Mouse (Mus musculus): Measurements from ENCODE around the gene Rnf115.
A peak's percentile ranks its signal among the peaks of the same experiment; 100 is the strongest.
"Not testable (repeated sequence)": the region's sequence is repeated elsewhere in the genome, so short reads cannot be mapped to it uniquely, and the experiment has no call there.

Gene Rnf115

DNA sequence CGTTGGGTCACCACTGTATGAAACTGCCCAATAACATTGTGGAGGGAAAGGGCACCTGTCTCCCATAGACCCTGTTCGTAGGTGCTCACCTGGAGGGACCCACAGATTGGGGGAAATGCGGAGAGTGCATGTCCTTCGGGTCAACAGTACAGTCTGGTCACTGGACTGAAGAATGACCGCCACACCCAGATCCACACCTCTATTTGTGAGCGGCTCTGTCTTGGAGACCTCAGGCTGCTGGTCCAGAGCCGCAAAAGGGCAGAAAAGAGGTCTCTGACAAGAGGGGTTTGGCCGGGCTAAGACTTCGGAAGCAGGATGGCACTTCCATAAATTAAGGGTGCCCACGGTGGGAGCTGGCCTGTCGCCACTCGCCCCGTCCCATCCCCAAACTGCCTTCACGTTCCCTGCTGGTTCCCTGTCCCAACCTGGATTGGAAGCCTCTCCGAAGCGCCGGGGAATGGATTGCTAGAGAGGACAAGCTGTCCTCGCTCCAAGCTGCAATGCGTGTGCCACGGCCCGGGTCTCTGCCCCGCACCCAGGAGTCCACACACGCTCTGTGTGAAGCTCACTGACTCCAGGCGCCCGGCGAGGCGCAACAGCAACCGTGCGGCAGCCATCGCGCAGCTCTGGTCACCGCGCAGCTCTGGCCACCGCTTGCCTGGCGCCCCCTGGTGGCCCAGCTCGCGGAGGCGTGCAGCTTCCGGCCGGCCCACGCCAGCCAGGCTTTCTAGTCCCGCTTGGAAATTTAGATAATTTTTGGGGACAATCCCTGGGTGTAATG is 19.4 kb upstream of the Rnf115 start, which contains the start of gene Nudt17:
TSS of gene Nudt17 (minus strand) at position 660 of the 781 bp plus-strand sequence.
- peak; percentile 76 to 93 for DNase-seq (ENCODE audit: low spot score in 2 of 2)

DNA sequence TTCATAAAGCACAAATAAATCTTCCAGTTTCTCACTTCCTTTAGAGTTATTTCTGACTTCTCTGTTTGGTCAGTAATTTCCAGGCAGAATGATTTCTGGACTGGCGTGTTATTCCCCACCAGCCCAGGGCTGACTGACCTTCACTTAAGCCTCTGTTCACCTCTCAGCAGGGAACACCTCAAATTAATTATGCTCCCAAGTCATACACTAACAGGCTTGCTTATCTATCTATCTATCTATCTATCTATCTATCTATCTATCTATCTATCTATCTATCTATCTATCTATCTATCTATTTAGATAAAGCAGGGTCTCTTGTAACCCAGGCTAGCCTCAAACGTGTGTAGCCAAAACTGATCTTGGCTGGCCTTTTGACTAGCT is 18.8 kb upstream of the Rnf115 start:
- DNase-seq (ENCODE audit: low spot score in 2 of 2) = no peak

DNA sequence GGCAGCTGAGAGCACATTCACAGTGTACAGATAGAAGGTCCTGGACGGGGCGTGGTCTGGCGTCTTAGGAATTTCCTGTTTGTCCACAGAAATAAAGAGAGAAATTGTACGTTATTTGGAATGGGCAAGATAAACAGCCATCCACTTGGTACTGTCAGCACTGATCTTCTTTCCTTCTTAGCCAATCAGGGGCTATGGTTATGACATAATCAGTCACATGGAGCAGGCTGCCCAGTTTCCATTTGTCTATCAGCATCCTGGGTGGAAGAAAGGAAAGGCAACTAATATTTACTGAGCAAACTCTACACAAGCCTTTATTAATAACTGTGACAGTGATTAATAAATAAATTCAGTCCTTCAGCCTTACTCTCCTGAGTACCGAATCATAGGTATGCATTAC is 13.2 kb upstream of the Rnf115 start:
- no peak for DNase-seq (ENCODE audit: low spot score in 2 of 2)

DNA sequence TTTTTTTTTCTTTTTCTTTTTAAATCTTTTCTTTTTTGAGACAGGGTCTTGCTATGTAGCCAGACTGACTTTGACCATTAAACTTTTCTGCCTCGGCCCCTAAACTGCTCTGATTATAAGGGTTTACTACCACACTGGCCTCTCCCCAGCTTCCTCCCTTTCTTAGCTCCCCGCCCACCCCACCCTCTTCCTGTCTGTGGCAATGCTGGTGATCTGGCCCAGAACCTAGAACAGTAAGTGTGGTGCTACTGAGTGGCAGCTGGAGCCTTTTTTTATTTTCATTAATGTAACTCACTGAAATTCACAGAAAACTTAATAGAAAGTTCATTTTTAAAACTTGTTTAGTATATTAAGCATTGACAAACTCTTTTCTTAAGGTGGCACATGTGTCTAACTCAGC is 11.6 kb upstream of the Rnf115 start:
- no peak for DNase-seq (ENCODE audit: low spot score in 2 of 2)

DNA sequence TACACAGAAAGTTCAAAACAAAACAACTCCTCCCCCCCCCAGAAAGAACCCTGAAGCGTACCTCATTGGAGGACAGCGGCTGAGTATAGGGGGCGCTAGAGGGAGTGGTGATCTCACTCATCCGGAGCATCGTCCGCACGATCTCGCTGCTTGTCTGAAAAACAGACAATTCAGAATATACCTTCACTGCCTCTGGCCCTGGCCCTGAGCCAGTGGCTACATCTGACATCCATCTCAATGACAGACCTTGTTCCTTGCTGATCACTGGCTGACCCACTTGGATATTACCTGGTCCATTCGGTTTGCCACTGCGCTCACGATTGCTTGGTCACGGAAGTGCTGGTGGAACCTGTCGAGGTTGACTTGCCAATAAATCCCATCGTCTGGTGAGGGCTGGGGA is 8.3 kb upstream of the Rnf115 start:
- no peak for DNase-seq (ENCODE audit: low spot score in 2 of 2)

DNA sequence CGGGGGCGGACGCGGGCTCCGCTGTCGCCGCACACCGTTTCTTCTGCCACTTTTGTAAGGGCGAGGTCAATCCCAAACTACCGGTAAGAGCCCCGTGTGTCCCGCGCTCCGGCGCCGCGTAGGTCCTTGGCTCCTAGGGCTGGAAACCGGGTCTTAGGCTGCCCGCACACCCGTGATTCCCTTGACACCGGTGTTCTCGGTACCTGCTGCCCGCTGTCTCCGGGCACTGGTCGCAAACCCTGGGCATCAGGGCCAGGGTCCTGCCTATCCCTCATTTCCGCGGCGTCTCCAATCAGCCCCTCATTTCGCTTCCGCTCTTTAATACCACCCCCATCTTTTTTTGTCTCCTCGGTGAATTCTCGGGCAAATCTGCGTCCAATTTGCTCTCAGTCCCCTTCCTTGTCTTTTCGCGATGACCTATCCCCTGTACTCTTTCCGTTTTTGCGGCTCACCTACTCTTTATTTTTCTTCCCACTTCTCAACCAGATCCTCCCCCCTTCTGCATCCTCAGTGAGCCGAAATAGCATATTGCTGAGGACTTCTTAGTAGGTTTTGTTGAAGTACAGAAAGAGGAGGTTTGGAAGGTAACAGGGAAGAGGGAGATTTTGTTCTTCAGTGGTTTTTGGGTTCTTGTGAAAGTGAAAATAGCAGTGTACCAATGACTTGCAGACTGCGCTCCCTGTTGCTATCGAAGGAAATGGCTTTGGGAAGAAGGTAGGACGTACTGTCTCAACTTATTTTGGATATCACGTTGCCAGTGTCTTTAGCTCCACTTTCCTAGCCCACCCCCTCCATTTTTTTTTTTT is 567 bp downstream of the Rnf115 start:
- DNase-seq (ENCODE audit: low spot score in 2 of 2) = no peak

DNA sequence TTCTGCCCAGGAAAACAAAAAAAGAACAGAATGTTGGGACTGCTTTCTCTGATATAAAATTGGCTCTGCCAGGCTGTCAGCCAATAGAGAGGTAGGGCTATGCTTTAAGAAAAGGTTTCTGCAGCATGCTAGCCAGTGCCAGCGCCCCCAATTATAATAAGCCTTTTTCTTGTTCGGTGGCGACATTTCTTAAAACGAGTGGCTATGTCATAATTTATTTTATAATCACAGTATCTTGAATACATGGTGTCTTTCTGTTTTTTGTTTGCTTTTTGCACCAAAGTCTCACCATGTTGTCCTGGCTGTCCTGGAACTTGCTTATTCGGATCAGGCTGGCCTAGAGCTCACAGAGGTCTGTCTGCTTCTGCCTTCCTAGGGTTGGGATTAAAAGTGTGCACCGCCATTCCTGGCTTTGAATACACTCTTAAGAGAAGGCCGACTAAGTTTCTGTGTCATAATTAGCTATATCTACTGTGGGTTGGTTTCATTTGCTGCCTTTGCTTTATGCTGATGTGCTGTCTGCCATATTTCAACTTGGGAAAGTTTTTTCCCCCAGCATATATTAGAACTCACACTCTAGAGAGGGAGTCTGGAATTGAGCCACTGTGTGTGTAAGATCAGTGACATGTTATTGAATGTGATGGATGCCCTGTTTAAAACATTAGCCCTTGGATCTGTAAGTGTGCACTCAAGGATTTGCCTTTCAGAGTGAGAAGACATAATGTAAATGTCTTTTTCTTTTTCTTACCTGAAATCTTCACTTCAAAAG is 1.4 kb downstream of the Rnf115 start:
- DNase-seq (ENCODE audit: low spot score in 2 of 2) = no peak

DNA sequence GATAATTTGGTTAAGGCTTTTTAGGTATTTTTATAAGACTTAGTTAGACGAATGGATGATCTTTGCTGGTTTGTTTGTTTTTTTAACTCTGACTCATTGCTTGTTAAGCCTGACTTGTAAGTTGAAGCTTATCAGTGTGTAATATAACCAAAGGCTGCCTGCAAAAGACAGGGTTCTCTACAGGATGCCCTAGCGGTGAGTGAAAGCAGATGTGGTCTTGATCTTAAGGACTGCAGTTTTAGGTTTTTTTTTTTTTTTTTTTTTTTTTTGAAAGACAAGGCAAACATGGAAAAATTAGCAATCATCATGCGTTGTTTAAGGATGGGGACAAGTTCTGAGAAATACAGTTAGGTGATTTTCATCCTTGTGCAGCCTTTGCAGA is 1.9 kb downstream of the Rnf115 start:
- DNase-seq (ENCODE audit: low spot score in 2 of 2) = no peak

DNA sequence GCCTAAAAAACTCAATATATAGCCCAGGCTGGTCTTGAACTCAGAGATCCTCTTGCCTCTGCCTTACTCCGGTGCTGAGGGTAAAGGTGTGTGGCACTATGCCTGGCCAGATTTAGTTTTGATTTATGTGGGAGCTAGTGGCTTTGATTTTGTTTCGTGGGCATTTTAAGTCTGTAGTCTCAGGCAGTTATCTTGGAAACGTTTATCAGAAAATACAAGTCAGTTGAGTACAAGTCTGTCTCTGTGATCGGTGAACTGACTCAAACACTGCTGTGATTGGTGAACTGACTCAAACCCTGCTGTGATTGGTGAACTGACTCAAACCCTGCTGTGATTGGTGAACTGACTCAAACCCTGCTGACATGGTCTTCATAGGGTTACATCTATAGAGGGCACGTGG is 3.3 kb downstream of the Rnf115 start:
- no peak for DNase-seq (ENCODE audit: low spot score in 2 of 2)

DNA sequence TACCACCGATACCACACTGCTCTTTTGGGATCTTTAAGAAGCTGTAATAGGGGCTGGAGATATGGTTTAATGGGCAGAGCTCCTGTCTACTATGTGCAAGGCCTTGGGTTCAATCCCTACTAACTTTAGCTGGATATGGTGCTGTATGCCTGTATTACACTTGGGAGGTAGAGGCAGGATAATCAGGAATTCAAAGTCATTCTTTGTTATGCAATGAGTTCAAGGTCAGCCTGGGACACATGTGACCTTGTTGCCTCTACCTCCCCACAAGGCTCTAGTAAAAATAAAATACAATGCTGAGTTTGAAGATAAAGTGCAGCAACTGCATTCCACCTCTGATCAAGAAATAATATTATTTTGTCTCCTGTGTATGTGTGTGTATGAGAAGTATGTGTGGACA is 6.5 kb downstream of the Rnf115 start:
- DNase-seq (ENCODE audit: low spot score in 2 of 2) = no peak

DNA sequence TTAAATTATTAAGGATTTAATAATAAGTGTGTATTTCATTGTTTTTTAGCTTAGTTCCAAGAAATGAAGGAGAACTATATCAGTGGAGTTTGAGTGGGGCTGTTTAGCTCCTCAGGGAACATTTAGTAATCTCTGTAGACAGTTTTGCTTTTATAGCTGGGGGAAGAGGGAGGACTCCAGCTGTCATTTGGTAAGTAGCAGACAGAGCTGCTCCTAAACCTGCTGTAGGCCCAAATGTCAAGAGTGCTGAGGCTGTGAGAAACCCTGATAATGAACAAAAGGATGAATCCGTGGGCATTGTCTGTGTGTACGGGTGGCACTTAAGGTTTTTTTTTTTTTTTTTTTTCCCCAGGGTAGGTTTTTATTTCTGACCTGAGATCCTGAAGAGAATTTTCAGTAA is 7.7 kb downstream of the Rnf115 start:
- DNase-seq (ENCODE audit: low spot score in 2 of 2) = no peak

DNA sequence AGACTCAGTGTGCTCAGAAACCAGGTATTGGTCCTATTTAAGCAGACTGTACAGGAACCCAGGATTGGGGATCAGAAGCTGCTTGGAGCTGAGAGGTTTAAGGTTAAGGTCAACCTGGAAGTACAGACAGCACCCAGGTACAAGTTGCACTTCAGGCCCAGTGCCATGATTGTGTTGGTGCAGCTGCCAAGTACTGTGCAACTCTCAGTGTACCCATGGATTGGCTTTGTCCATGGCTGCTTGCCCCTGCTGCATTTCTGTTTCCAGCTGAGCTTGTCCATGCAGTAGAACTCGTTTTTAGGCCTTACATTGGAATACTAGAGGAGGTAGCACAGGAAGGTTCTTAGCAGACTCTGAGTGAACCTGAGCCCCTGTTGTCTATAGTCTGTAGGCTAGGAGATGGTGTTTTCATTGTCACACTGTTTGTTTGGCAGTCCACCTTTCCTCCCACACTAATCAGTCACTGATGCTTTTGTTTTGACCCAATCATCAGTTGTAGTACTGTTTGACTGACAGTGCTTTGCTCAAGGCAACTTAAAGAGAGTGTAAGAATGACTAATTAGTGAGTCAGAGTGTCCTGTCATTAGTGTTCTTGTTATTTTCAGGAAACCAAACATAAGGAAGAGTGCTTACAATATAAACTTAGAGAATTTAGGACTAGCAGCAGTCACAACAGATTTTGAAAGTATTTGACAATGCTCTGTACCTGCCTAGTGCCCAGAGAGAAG is 9.7 kb downstream of the Rnf115 start:
- no peak for DNase-seq (ENCODE audit: low spot score in 2 of 2)

DNA sequence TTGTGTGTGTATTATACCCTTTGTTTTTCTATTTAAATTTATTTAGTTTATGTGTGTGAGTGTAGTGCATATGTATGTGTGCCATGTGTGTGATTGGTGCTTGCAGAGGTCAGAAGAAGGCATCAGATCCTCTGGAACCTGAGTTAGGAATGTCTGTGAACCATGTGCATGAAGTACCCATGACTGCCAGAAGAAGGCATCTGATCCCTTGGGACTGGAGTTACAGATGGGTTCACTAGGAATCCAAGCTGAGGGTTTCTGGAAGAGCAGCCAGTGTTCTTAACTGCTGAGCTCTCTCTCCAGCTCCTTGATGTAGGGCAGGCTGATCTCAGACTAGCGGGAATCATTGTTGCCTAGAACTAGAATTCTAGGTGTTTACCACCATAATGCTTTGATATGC is 10.5 kb downstream of the Rnf115 start:
- no peak for DNase-seq (ENCODE audit: low spot score in 2 of 2)

DNA sequence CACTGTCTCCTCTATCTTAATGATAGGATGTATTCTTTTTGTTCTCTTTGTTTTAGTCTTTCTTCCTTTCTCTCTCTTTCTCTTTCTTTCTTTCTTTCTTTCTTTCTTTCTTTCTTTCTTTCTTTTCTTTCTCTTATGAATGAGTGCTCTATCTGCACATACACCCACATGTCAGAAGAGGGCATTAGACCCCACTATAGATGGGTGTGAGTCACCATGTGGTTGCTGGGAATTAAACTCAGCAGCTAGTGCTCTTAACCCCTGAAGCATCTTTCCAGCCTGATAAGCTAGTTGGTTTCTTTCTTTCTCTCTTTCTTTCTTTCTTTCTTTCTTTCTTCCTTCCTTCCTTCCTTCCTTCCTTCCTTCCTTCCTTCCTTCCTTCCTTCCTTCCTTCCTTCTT is 12.8 kb downstream of the Rnf115 start:
- DNase-seq (ENCODE audit: low spot score in 2 of 2) = not testable (repeated sequence)

DNA sequence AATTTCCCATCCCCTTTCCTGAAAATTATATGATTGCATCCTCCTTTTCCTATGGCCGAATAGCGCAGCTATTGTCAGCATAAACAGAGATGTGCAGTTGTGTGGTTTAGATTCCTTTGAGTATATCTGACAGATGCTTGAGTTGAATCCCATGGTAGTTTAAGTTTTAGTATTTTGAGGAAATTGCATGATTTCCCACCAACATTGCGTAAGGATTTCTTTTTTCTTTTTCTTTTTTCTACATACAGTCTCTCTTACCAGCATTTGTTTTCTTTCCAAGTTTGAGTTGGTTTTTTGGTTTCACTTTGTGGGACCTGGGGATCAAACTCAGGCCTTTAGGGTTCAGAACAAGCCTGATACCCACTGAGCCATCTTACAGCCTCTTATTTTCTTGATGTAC is 16.9 kb downstream of the Rnf115 start:
- no peak for DNase-seq (ENCODE audit: low spot score in 2 of 2)

DNA sequence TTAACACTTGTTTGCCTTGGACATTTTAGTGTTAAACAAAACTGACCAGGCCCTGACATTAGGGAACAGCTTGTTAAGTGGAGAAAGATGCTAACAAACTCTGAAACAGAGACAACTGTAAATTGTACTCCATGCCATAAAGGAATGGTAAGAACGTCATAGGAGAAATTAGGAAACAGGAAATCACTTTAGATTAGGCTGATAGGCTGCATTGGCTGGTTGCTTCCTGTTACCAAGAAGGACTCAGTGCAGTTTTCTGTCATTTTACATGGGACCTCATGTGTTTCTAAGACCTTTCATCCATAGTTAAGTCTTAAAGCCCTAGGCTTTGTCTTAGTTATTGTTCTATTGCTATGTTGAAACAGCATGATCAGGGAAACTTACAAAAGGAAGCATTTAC is 19.4 kb downstream of the Rnf115 start:
- DNase-seq (ENCODE audit: low spot score in 2 of 2) = no peak

DNA sequence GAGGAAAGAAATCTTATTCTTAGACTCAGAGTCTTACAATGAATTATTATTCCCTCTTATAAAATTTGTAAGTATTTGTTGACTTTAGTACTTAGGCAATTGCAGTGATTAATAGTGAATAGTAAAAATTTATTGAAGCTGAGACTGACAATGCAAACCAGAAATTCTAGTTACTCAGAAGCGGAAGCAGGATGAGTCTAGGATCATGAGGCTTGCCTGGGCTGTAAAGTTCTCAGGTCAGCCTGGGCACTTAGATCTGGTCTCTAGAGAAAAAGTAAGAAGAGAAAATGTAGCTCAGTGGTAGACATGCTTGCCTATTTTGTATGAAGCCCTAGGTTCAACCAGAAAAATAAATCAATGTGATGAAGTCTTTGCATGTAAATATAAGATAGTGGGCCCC is 28.5 kb downstream of the Rnf115 start:
- no peak for DNase-seq (ENCODE audit: low spot score in 2 of 2)

DNA sequence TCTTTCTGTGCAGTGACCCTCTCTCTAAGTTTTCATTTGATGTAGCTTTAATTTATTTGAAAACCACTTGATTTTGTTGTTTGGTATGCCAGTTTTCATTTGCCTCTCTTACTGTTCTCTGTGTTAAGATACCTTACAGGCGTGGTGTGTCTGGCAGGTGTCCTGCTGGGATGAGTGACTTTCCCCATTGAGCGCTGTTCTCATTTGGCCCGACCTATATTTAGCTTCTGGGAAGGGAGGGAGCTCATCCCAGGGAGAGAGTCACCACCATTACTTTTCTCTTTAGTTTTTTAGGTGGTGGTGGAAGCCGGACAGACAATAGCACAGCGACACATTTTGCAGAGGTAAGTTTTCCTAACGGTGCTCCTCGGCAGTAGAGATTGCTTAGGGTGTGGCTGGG is 30.2 kb downstream of the Rnf115 start:
- no peak for DNase-seq (ENCODE audit: low spot score in 2 of 2)

DNA sequence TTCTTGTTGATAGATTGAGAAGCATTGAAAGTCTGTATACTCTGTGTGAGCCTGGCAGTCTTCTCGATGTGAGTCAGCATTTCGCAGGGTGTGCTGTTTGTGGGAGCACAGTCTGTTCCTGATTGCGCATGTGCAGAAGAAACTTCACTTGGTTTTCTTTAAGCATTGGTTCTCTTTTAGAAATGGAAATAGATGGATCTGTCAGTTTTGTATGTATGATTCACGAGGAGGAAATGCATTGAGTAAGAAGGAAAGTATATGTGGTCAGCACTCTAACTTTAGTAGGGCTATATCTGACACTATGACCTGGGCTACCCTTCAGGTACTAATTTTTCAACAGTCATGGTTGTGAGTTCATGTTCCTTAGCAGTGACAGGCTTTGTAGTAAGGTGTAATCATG is 32.2 kb downstream of the Rnf115 start:
- DNase-seq (ENCODE audit: low spot score in 2 of 2) = no peak

DNA sequence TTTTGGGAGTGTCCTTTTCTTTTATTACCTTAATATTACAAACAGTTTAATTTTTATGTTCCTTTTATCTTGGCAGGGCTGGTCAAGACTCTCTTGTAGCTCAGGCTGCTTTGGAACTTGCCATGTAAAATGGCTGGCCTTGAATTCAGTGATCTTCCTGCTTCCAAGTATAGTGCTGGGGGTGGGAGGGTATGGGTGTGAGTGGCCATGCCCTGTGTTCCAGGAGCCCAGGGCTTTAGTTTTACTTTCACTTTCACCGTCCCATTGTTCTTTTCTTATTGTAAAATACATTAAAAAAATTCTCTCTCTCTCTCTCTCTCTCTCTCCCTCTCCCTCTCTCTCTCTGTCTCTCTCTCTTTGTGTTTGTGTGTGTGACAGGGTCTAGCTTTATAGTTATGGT is 37.1 kb downstream of the Rnf115 start:
- no peak for DNase-seq (ENCODE audit: low spot score in 2 of 2)

DNA sequence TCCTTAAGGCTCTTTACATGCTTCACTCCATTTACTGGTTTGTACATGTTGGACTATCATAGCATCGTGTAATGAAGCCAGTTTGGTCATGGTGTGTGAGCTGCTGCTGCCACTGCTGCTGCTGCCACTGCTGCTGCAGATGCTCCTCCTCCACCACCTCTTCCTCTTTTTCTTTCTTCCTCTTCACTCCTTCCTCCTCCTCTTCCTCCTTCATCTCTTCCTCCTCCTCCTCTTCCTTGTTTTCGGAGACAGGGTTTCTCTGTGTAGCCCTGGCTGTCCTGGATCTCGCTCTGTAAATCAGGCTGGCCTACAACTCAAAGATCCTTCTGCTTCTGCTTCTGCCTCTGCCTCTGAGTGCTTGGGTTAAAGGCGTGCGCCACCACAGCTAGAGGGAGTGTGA is 42.5 kb downstream of the Rnf115 start:
- DNase-seq (ENCODE audit: low spot score in 2 of 2) = no peak

DNA sequence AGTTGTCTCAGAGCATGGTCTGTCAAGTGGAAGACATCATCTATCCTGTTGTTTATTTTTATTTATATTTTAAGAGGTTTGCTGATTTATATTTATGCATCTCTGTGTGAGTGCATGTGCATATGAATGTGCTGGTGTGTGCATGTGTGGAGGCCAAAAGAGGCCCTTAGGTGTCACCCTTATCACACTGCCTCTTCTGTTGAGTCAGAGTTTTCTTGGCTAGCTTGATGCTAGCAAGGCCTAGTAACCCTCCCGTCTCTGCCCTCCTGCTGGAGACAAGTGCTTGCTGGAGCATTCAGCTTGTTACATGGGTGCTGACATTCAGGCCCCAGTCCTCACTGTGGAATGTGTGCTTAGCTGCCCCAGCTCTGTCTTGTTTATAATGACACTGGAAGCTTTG is 45.5 kb downstream of the Rnf115 start:
- no peak for DNase-seq (ENCODE audit: low spot score in 2 of 2)
